Mouse (Mus musculus): ENCODE measurements around the gene Lcn6. TPM values are rescaled to one million over a fixed set of nuclear protein-coding genes. Genes with fewer than 3 reads are reported as not detected.
"Not testable (repeated sequence)": the region's sequence is repeated elsewhere in the genome, so short reads cannot be mapped to it uniquely, and the experiment has no call there.

The Lcn6 gene
- total RNA-seq, 2 experiments from 2014 or later, result not detected

- no peak for ATAC-seq (replicated peaks; ENCODE audit: poor library complexity)
These were observed 24.4 kb downstream of the Lcn6 start for GRCm38 (mm10) chr2:25701001-25701400.

- no peak for ATAC-seq (replicated peaks; ENCODE audit: poor library complexity)
These were observed 27.1 kb downstream of the Lcn6 start for GRCm38 (mm10) chr2:25703706-25704105.

- ATAC-seq (replicated peaks; ENCODE audit: poor library complexity), result peak; percentile 96
These were observed 30.3 kb downstream of the Lcn6 start, which contains the start of gene Bmyc for GRCm38 (mm10) chr2:25706643-25707481. Gene Bmyc (plus strand): TSS chr2:25706739.

DNA sequence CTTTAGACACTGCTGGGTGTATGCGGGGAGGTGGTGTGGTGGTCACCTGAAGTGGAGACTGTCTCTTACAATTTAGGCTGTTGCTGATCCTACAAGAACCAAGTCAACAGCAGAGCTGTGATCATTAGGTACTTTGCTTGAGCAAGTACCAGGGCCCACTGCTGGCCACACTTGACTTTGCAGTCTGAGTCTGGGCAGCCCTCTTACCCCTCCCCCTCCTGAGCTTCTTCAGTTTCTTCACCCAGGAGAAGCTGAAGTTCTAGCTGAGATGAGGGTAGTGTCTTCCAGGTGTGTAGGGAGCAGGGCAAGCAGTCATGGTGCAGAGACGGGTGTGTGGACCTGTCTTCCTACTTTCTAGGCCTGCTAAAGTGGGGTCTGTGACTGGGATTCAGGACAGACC is 31.5 kb downstream of the Lcn6 start:
- ATAC-seq (replicated peaks; ENCODE audit: poor library complexity), result peak; percentile 62

- ATAC-seq (replicated peaks; ENCODE audit: poor library complexity), result not testable (repeated sequence)
These were observed 32.5 kb downstream of the Lcn6 start for GRCm38 (mm10) chr2:25709056-25709455.

DNA sequence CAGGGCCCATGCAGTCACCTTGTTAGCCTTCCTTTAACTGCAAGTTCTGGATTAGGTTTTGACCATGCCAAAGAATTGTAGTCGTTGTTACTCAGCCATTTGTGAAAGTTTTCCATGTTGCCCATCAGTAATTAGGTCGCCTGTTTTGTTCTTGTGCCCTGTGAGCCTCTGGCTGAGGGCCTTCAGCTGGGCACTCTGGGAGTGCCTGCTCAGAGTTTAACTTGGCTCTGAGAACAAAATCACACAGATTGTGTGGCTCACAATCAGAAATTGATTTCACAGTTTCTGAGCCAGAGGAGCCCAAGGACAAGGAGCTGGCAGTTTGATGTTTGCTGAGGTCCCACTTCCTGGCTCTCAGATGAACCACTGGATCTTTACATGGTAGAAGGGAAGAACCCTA is 33.2 kb downstream of the Lcn6 start:
- ATAC-seq (replicated peaks; ENCODE audit: poor library complexity), result not testable (repeated sequence)

- ATAC-seq (replicated peaks; ENCODE audit: poor library complexity), result not testable (repeated sequence)
These were observed 35.1 kb downstream of the Lcn6 start for GRCm38 (mm10) chr2:25711641-25712040.

DNA sequence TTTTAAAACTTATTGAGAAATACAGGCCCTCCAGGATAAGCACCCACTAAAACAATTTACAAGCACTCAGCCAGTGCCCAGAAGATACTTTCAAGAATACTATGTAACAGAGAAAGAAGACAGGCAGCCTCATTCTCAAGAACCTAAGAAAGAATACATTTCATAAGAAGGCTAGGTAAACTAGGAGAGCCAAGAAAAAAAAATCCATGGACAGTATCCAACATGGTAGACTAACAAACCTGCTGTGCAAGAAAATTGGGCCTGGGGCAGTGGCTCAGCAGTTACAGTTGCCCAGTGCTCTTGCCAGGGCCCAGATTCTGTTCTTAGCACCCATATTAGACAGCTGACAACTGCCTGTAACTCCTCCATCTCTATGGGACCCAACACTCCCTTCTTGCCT is 40.6 kb downstream of the Lcn6 start:
- ATAC-seq (replicated peaks; ENCODE audit: poor library complexity), result no peak

Other genes with a start within 250 kb of the Lcn6 start
- 66.7 and 70.5 TPM in 2 replicates for gene Abca2, start 248.1 kb upstream of the Lcn6 start, total RNA-seq (2015)
- 26.9 and 29.5 TPM in 2 replicates for gene Abca2, start 248.1 kb upstream of the Lcn6 start, total RNA-seq (2017)
- not detected in 2 replicates for gene Clic3, start 219.9 kb upstream of the Lcn6 start, total RNA-seq (2015)
- gene Clic3, start 219.9 kb upstream of the Lcn6 start, total RNA-seq (2017), result 0.27 TPM in 1 of 2 replicates, not detected in the other
- gene Paxx, start 215.7 kb upstream of the Lcn6 start, total RNA-seq (2015), result 32.8 and 40.9 TPM in 2 replicates
- gene Paxx, start 215.7 kb upstream of the Lcn6 start, total RNA-seq (2017), result 15.3 and 21.3 TPM in 2 replicates
- gene Ptgds, start 206.7 kb upstream of the Lcn6 start, total RNA-seq (2015), result 0.42 TPM in 1 of 2 replicates, not detected in the other
- not detected in 2 replicates for gene Ptgds, start 206.7 kb upstream of the Lcn6 start, total RNA-seq (2017)
- gene Lcn12, start 182.9 kb upstream of the Lcn6 start, total RNA-seq (2015), result 0.27 TPM in 1 of 2 replicates, not detected in the other
- not detected in 2 replicates for gene Lcn12, start 182.9 kb upstream of the Lcn6 start, total RNA-seq (2017)
- gene Fbxw5, start 176.0 kb upstream of the Lcn6 start, total RNA-seq (2015), result 27.1 and 27.6 TPM in 2 replicates
- gene Fbxw5, start 176.0 kb upstream of the Lcn6 start, total RNA-seq (2017), result 25.1 and 27.4 TPM in 2 replicates
- 2.6 and 5.6 TPM in 2 replicates for gene C8g, start 175.1 kb upstream of the Lcn6 start, total RNA-seq (2015)
- 0.81 and 3.8 TPM in 2 replicates for gene C8g, start 175.1 kb upstream of the Lcn6 start, total RNA-seq (2017)
- 9.7 and 10.8 TPM in 2 replicates for gene Traf2, start 129.8 kb upstream of the Lcn6 start, total RNA-seq (2015)
- 13.7 and 14.2 TPM in 2 replicates for gene Traf2, start 129.8 kb upstream of the Lcn6 start, total RNA-seq (2017)
- 141 and 144 TPM in 2 replicates for gene Edf1, start 118.9 kb upstream of the Lcn6 start, total RNA-seq (2015)
- gene Edf1, start 118.9 kb upstream of the Lcn6 start, total RNA-seq (2017), result 95.5 and 128 TPM in 2 replicates
- 0.42 and 0.86 TPM in 2 replicates for gene Mamdc4, start 101.9 kb upstream of the Lcn6 start, total RNA-seq (2015)
- 0.12 and 9.3 TPM in 2 replicates for gene Mamdc4, start 101.9 kb upstream of the Lcn6 start, total RNA-seq (2017)
- 48.1 and 56.5 TPM in 2 replicates for gene Phpt1, start 101.6 kb upstream of the Lcn6 start, total RNA-seq (2015)
- gene Phpt1, start 101.6 kb upstream of the Lcn6 start, total RNA-seq (2017), result 29.6 and 35.4 TPM in 2 replicates
- gene Ajm1, start 95.0 kb upstream of the Lcn6 start, total RNA-seq (2015), result not detected in 2 replicates
- gene Ajm1, start 95.0 kb upstream of the Lcn6 start, total RNA-seq (2017), result 0.10 TPM in 1 of 2 replicates, not detected in the other
- 37.4 and 49.5 TPM in 2 replicates for gene Rabl6, start 68.3 kb upstream of the Lcn6 start, total RNA-seq (2015)
- 54.9 and 86.7 TPM in 2 replicates for gene Rabl6, start 68.3 kb upstream of the Lcn6 start, total RNA-seq (2017)
- gene Ccdc183, start 59.1 kb upstream of the Lcn6 start, total RNA-seq (2015), result not detected in 2 replicates
- not detected in 2 replicates for gene Ccdc183, start 59.1 kb upstream of the Lcn6 start, total RNA-seq (2017)
- gene Tmem141, start 54.8 kb upstream of the Lcn6 start, total RNA-seq (2015), result 9.9 and 17.4 TPM in 2 replicates
- 18.1 and 18.6 TPM in 2 replicates for gene Tmem141, start 54.8 kb upstream of the Lcn6 start, total RNA-seq (2017)
- 0.68 and 1.4 TPM in 2 replicates for gene Fcna, start 48.8 kb upstream of the Lcn6 start, total RNA-seq (2015)
- gene Fcna, start 48.8 kb upstream of the Lcn6 start, total RNA-seq (2017), result 0.50 and 1.7 TPM in 2 replicates
- not detected in 2 replicates for gene Lcn8, start 23.7 kb upstream of the Lcn6 start, total RNA-seq (2015)
- gene Lcn8, start 23.7 kb upstream of the Lcn6 start, total RNA-seq (2017), result not detected in 2 replicates
- not detected in 2 replicates for gene Lcn5, start 18.8 kb upstream of the Lcn6 start, total RNA-seq (2015)
- not detected in 2 replicates for gene Lcn5, start 18.8 kb upstream of the Lcn6 start, total RNA-seq (2017)
- gene Lcn10, start 5.9 kb downstream of the Lcn6 start, total RNA-seq (2015), result not detected in 2 replicates
- gene Lcn10, start 5.9 kb downstream of the Lcn6 start, total RNA-seq (2017), result not detected in 2 replicates
- not detected in 2 replicates for gene Obp2a, start 23.3 kb downstream of the Lcn6 start, total RNA-seq (2015)
- not detected in 2 replicates for gene Obp2a, start 23.3 kb downstream of the Lcn6 start, total RNA-seq (2017)
- 16.0 and 19.1 TPM in 2 replicates for gene Bmyc, start 30.0 kb downstream of the Lcn6 start, total RNA-seq (2015)
- gene Bmyc, start 30.0 kb downstream of the Lcn6 start, total RNA-seq (2017), result 6.5 and 8.6 TPM in 2 replicates
- gene Obp2b, start 60.2 kb downstream of the Lcn6 start, total RNA-seq (2015), result not detected in 2 replicates
- gene Obp2b, start 60.2 kb downstream of the Lcn6 start, total RNA-seq (2017), result not detected in 2 replicates
- gene Lcn3, start 88.8 kb downstream of the Lcn6 start, total RNA-seq (2015), result not detected in 2 replicates
- not detected in 2 replicates for gene Lcn3, start 88.8 kb downstream of the Lcn6 start, total RNA-seq (2017)
- gene Lcn11, start 100.2 kb downstream of the Lcn6 start, total RNA-seq (2015), result not detected in 2 replicates
- not detected in 2 replicates for gene Lcn11, start 100.2 kb downstream of the Lcn6 start, total RNA-seq (2017)
- gene Gm13539, start 105.5 kb downstream of the Lcn6 start, total RNA-seq (2015), result not detected in 2 replicates
- gene Gm13539, start 105.5 kb downstream of the Lcn6 start, total RNA-seq (2017), result not detected in 2 replicates
- not detected in 2 replicates for gene Glt6d1, start 139.1 kb downstream of the Lcn6 start, total RNA-seq (2015)
- gene Glt6d1, start 139.1 kb downstream of the Lcn6 start, total RNA-seq (2017), result not detected in 2 replicates
- gene Lcn9, start 146.4 kb downstream of the Lcn6 start, total RNA-seq (2015), result not detected in 2 replicates
- gene Lcn9, start 146.4 kb downstream of the Lcn6 start, total RNA-seq (2017), result not detected in 2 replicates
- not detected in 2 replicates for gene Sohlh1, start 170.5 kb downstream of the Lcn6 start, total RNA-seq (2015)
- not detected in 2 replicates for gene Sohlh1, start 170.5 kb downstream of the Lcn6 start, total RNA-seq (2017)
- not detected in 2 replicates for gene Kcnt1, start 186.9 kb downstream of the Lcn6 start, total RNA-seq (2015)
- not detected in 2 replicates for gene Kcnt1, start 186.9 kb downstream of the Lcn6 start, total RNA-seq (2017)

All from megakaryocyte progenitor cell, adult 5-6 weeks (primary cell).